Mouse (Mus musculus): ENCODE data around the gene Ccdc42.

DNA sequence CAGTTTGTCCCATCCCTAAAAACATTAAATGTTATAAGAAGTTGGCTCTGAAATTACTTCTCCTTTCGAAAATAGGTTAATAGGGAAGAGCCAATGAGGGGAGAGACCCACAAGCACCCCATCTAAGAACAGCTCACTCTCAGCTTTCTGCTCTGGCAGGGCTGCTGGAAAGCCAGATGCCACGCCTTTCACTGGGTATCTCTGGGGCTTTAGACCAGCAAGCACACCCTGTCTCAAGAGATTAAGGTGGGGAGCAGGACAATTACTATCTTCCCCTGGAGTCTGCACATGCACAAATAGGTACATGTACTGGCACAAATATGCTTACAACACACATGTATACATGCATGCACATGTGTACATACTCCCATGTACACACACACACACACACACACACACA is 11.1 kb downstream of the Ccdc42 start:
- TF ChIP-seq CTCF (IDR thresholded peaks at IDR 0.05; ENCODE audit: low read depth, low read length) (no peak), TAL1 (conservative IDR thresholded peaks at IDR 0.05; ENCODE audit: low read depth, low read length) (no peak), GATA1 (IDR thresholded peaks at IDR 0.05; ENCODE audit: borderline replicate concordance, low read length) (no peak), POLR2AphosphoS5 (IDR thresholded peaks at IDR 0.05; ENCODE audit: insufficient replicate concordance, low read depth, low read length) (no peak), GATA2 (IDR thresholded peaks at IDR 0.05; ENCODE audit: borderline replicate concordance, low read depth, low read length) (no peak)
